Mouse (Mus musculus) layer of hippocampus, postnatal 10 days (tissue): ENCODE data around the gene Ccdc70. TPM values are rescaled to one million over a fixed set of nuclear protein-coding genes. Genes with fewer than 3 reads are reported as not detected.
"Not testable (repeated sequence)": the region's sequence is repeated elsewhere in the genome, so short reads cannot be mapped to it uniquely, and the experiment has no call there.

Source experiments
- DNase-seq, 2 experiments: peaks; one replicate each; pipeline ENCODE4 v3.0.0; 2021; ENCODE audit warnings: low spot score in 2 of 2
- long read RNA-seq: library from polyadenylated mRNA; stranded (forward); transcript quantifications from one replicate; pipeline ENCODE4 v2.0.0, GENCODE M21; 2023
- total RNA-seq, 2 experiments: library from RNA; stranded (reverse); gene quantifications; 2 replicates each; pipeline ENCODE4 v1.2.3; 2021

Ccdc70 gene
- total RNA-seq = not detected
- long read RNA-seq = 0 reads

GRCm38 (mm10) chr8:21969475-21969874, at the start of gene Ccdc70:
Gene Ccdc70, plus strand, starts transcription at chr8:21969775.
- DNase-seq = no peak

GRCm38 (mm10) chr8:21930754-21931153, 38.8 kb upstream of the Ccdc70 start:
- DNase-seq = not testable (repeated sequence)

- no peak for DNase-seq
Observed at GRCm38 (mm10) chr8:21932610-21933009, 37.0 kb upstream of the Ccdc70 start, which contains the start of gene Defb15. Gene Defb15, minus strand, starts transcription at chr8:21932710.

- DNase-seq = not testable (repeated sequence)
Observed at GRCm38 (mm10) chr8:21938052-21938451, 31.5 kb upstream of the Ccdc70 start, which contains the start of gene Defb35. Gene Defb35, plus strand, starts transcription at chr8:21938352.

- DNase-seq = no peak
Observed at GRCm38 (mm10) chr8:21946462-21946861, 23.1 kb upstream of the Ccdc70 start, which contains the start of gene Defb13. Gene Defb13, plus strand, starts transcription at chr8:21946762.

- DNase-seq = no peak
Observed at GRCm38 (mm10) chr8:21947311-21948017, 22.1 kb upstream of the Ccdc70 start.

GRCm38 (mm10) chr8:21955321-21955720, 14.3 kb upstream of the Ccdc70 start:
- peak; percentile 49 to 70 for DNase-seq

GRCm38 (mm10) chr8:21956336-21956735, 13.2 kb upstream of the Ccdc70 start:
- no peak for DNase-seq

- DNase-seq = no peak
Observed at GRCm38 (mm10) chr8:21958414-21958813, 11.2 kb upstream of the Ccdc70 start, which contains the start of gene Fam90a1a. Gene Fam90a1a, plus strand, starts transcription at chr8:21958714.

- DNase-seq = no peak
Observed at GRCm38 (mm10) chr8:21966646-21967045, 2.9 kb upstream of the Ccdc70 start.

- peak; percentile 17 to 28 for DNase-seq
Observed at GRCm38 (mm10) chr8:21978193-21978592, 8.6 kb downstream of the Ccdc70 start.

- DNase-seq = peak; percentile 19 to 39
Observed at GRCm38 (mm10) chr8:21981664-21982337, 12.2 kb downstream of the Ccdc70 start.

- DNase-seq = peak; percentile 68 to 74
Observed at GRCm38 (mm10) chr8:21992184-21992583, 22.6 kb downstream of the Ccdc70 start.

- no peak for DNase-seq
Observed at GRCm38 (mm10) chr8:21995181-21995580, 25.6 kb downstream of the Ccdc70 start.

GRCm38 (mm10) chr8:22004750-22005522, 35.4 kb downstream of the Ccdc70 start:
- DNase-seq = no peak

GRCm38 (mm10) chr8:22006423-22006822, 36.8 kb downstream of the Ccdc70 start:
- DNase-seq = no peak

- DNase-seq = no peak
Observed at GRCm38 (mm10) chr8:22009403-22009802, 39.8 kb downstream of the Ccdc70 start.

- no peak for DNase-seq
Observed at GRCm38 (mm10) chr8:22013034-22013707, 43.6 kb downstream of the Ccdc70 start.

- no peak for DNase-seq
Observed at GRCm38 (mm10) chr8:22017731-22018130, 48.2 kb downstream of the Ccdc70 start.

GRCm38 (mm10) chr8:22019498-22019897, 49.9 kb downstream of the Ccdc70 start:
- DNase-seq = no peak

GRCm38 (mm10) chr8:22022244-22022643, 52.7 kb downstream of the Ccdc70 start:
- no peak for DNase-seq
